Mouse (Mus musculus) lung, adult 2 months (tissue): Measurements from ENCODE around the gene Rps18.

Experiments used
- CTCF ChIP-seq: fragments of 200-500 bp; IDR thresholded peaks from 2 replicates; pipeline ENCODE4 v1.5.1; 2011; ENCODE audit warnings: mild to moderate bottlenecking, low read length, control low read depth; ENCODE audit not compliant: insufficient read depth
- POLR2A ChIP-seq: fragments of 200-500 bp; IDR thresholded peaks from 2 replicates; pipeline ENCODE4 v1.6.1; 2011; ENCODE audit warnings: low read depth, mild to moderate bottlenecking, control low read depth, low read length, borderline replicate concordance; ENCODE audit errors: extremely low read depth

GRCm38 (mm10) chr17:33935422-33936055, 20.3 kb downstream of the Rps18 start:
- TF ChIP-seq POLR2A (no peak), CTCF (no peak)
